Mouse (Mus musculus) intestine, postnatal 0 days (tissue): ENCODE data around the gene Krt88. TPM values are rescaled to one million over a fixed set of nuclear protein-coding genes. Genes with fewer than 3 reads are reported as not detected.

ENCODE experiments used
- ATAC-seq: fragments of 200-750 bp; cut with Nextera tagmentation; 2 replicates; pipeline ENCODE4 v1.8.0; 2017; ENCODE audit warnings: mild to moderate bottlenecking, moderate TSS enrichment, moderate library complexity
- H3K27ac ChIP-seq: fragments of 300-500 bp; sonication (generic); 2 replicates; pipeline ENCODE4 v1.5.1; 2014; ENCODE audit warnings: mild to moderate bottlenecking, low read depth, low read length, moderate library complexity
- H3K27me3 ChIP-seq: fragments of 300-500 bp; sonication (generic); replicated peaks from 2 replicates; pipeline ENCODE4 v1.6.1; 2014; ENCODE audit warnings: low read length, mixed read lengths; ENCODE audit not compliant: control insufficient read depth, insufficient read depth
- H3K36me3 ChIP-seq: fragments of 300-500 bp; sonication (generic); 2 replicates; pipeline ENCODE4 v1.6.1; 2014; ENCODE audit warnings: mild to moderate bottlenecking, moderate library complexity; ENCODE audit not compliant: control insufficient read depth, insufficient read depth
- H3K4me1 ChIP-seq: fragments of 300-500 bp; sonication (generic); replicated peaks from 2 replicates; pipeline ENCODE4 v1.6.1; 2014; ENCODE audit warnings: antibody characterized with exemption, low read length, mixed read lengths; ENCODE audit not compliant: control insufficient read depth, insufficient read depth
- H3K4me2 ChIP-seq: fragments of 300-500 bp; sonication (generic); replicated peaks from 2 replicates; pipeline ENCODE4 v1.6.1; 2014; ENCODE audit warnings: low read depth, mild to moderate bottlenecking, moderate library complexity
- H3K4me3 ChIP-seq: fragments of 300-500 bp; sonication (generic); 2 replicates; pipeline ENCODE4 v1.5.1; 2014; ENCODE audit warnings: low read depth, low read length
- H3K9ac ChIP-seq: fragments of 300-500 bp; sonication (generic); 2 replicates; pipeline ENCODE4 v1.6.1; 2014; ENCODE audit warnings: mild to moderate bottlenecking, low read depth, low read length
- H3K9me3 ChIP-seq: fragments of 300-500 bp; sonication (generic); 2 replicates; pipeline ENCODE4 v1.6.1; 2016; ENCODE audit warnings: mixed run types; ENCODE audit not compliant: control insufficient read depth
- CTCF ChIP-seq: sonication (generic); IDR thresholded peaks from 2 replicates; pipeline ENCODE4 v1.5.1; 2016; ENCODE audit warnings: low read depth, mild to moderate bottlenecking, control low read depth, antibody characterized with exemption, moderate library complexity
- WGBS: fragments of 180-500 bp; shearing (Covaris S2); extraction: QIAGEN DNeasy Blood & Tissue Kit; methylation state at CpG from one replicate; pipeline ENCODE4 v1.1.7; 2014; 5-methylcytosine and 5-hydroxymethylcytosine counted together
- polyA plus RNA-seq: library from polyadenylated mRNA; unstranded; fragments of >200 nt; fragmentation: Nextera tagmentation; extraction: Ambion mirVana; gene quantifications from 2 replicates; pipeline ENCODE4 v1.2.1, GENCODE M21; 2015

The Krt88 gene
- polyA plus RNA-seq, 1 experiment from 2014 or later = not detected

GRCm38 (mm10) chr15:101494203-101494602, 46.7 kb downstream of the Krt88 start:
- no peak overlapping the region for H3K4me3 ChIP-seq
- no peaks in the 10 kb centered on the region for H3K27me3 ChIP-seq
- no peaks in the 10 kb centered on the region for H3K4me1 ChIP-seq
- no peak overlapping the region for H3K9ac ChIP-seq
- ATAC-seq = no peak
- H3K27ac ChIP-seq = no peak overlapping the region
- H3K9me3 ChIP-seq = no peaks in the 10 kb centered on the region
- H3K36me3 ChIP-seq = no peaks in the 10 kb centered on the region
- TF ChIP-seq CTCF = no peak
- no peak overlapping the region for H3K4me2 ChIP-seq
- 61% methylated on average over 1 of the region's 1 CpGs for WGBS

- no peaks in the 10 kb centered on the region for H3K9me3 ChIP-seq
- no peak overlapping the region for H3K27ac ChIP-seq
- no peak for ATAC-seq
- H3K9ac ChIP-seq = no peak overlapping the region
- no peaks in the 10 kb centered on the region for H3K27me3 ChIP-seq
- no peak overlapping the region for H3K4me2 ChIP-seq
- WGBS = 80% methylated on average over 8 of the region's 8 CpGs
- no peaks in the 10 kb centered on the region for H3K4me1 ChIP-seq
- H3K4me3 ChIP-seq = no peak overlapping the region
- no peak for TF ChIP-seq CTCF
- no peaks in the 10 kb centered on the region for H3K36me3 ChIP-seq
These were observed 47.7 kb downstream of the Krt88 start for GRCm38 (mm10) chr15:101495266-101495665.

GRCm38 (mm10) chr15:101497181-101497580, 49.6 kb downstream of the Krt88 start:
- no peak overlapping the region for H3K4me3 ChIP-seq
- no peak overlapping the region for H3K9ac ChIP-seq
- no peak overlapping the region for H3K27ac ChIP-seq
- WGBS = 52% methylated on average over 2 of the region's 2 CpGs
- H3K4me2 ChIP-seq = no peak overlapping the region
- peak; percentile 41; the same call in 1 of the 2 replicates for ATAC-seq
- no peaks in the 10 kb centered on the region for H3K9me3 ChIP-seq
- peak; percentile 79 for TF ChIP-seq CTCF
- H3K4me1 ChIP-seq = no peaks in the 10 kb centered on the region
- no peaks in the 10 kb centered on the region for H3K36me3 ChIP-seq
- H3K27me3 ChIP-seq = no peaks in the 10 kb centered on the region

Other genes starting within 250 kb of the Krt88 start
- gene Grasp, start 223.6 kb upstream of the Krt88 start, polyA plus RNA-seq = 1.7 and 2.0 TPM in 2 replicates
- 5.9 and 10.0 TPM in 2 replicates for gene Nr4a1, start 193.5 kb upstream of the Krt88 start, polyA plus RNA-seq
- 46.5 and 50.9 TPM in 2 replicates for gene Atg101, start 163.5 kb upstream of the Krt88 start, polyA plus RNA-seq
- 0.48 and 0.77 TPM in 2 replicates for gene 6030408B16Rik, start 154.5 kb upstream of the Krt88 start, polyA plus RNA-seq
- gene Krt80, start 77.6 kb upstream of the Krt88 start, polyA plus RNA-seq = 0.40 and 0.61 TPM in 2 replicates
- gene Krt7, start 36.7 kb upstream of the Krt88 start, polyA plus RNA-seq = 86.1 and 89.0 TPM in 2 replicates
- 0.16 TPM in 2 replicates for gene Krt87, start 8.9 kb upstream of the Krt88 start, polyA plus RNA-seq
- gene Krt81, start 16.0 kb downstream of the Krt88 start, polyA plus RNA-seq = not detected in 2 replicates
- not detected in 2 replicates for gene Krt86, start 25.7 kb downstream of the Krt88 start, polyA plus RNA-seq
- not detected in 2 replicates for gene Krt83, start 43.8 kb downstream of the Krt88 start, polyA plus RNA-seq
- gene Gm49425, start 69.5 kb downstream of the Krt88 start, polyA plus RNA-seq = not detected in 2 replicates
- gene Krt84, start 85.1 kb downstream of the Krt88 start, polyA plus RNA-seq = 0.21 TPM in 1 of 2 replicates, not detected in the other
- not detected in 2 replicates for gene Krt82, start 102.9 kb downstream of the Krt88 start, polyA plus RNA-seq
- 0.20 and 0.21 TPM in 2 replicates for gene Krt90, start 115.2 kb downstream of the Krt88 start, polyA plus RNA-seq
- gene Krt75, start 126.2 kb downstream of the Krt88 start, polyA plus RNA-seq = not detected in 2 replicates
- 0.07 TPM in 1 of 2 replicates, not detected in the other for gene Gm5414, start 180.4 kb downstream of the Krt88 start, polyA plus RNA-seq
- not detected in 2 replicates for gene Gm5478, start 199.6 kb downstream of the Krt88 start, polyA plus RNA-seq
- gene Krt6b, start 232.5 kb downstream of the Krt88 start, polyA plus RNA-seq = 0.34 TPM in 1 of 2 replicates, not detected in the other
- 0.25 TPM in 2 replicates for gene Krt6a, start 246.6 kb downstream of the Krt88 start, polyA plus RNA-seq